Mouse (Mus musculus): ENCODE results near the gene Ltk.

DNA sequence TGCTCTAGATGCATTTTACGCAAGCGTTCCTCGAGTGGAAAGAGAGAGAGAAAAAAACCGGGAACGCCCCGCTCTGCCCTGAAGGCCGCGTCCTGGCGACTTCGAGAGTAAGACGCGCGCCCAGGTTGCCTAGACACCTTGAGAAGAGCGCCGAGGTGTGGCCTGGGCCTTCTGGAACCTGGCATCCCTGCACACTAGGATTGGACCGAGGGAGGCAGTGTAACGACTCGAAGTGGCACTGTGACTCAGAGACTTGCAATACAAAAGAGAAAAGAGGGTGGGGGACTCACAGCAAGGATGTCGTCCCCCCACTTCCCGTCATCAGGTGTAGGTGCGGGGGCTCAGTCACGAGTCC is 16.4 kb downstream of the Ltk start:
- no peak for TF ChIP-seq POLR2A (IDR thresholded peaks at IDR 0.05; ENCODE audit: low read depth, low read length)
- no peak for TF ChIP-seq CTCF (IDR thresholded peaks at IDR 0.05; ENCODE audit: extremely low read depth, insufficient read depth, insufficient read length, insufficient replicate concordance)

Data from spleen, adult 2 months (tissue).